Mouse (Mus musculus) C2C12 (cell line): ENCODE data around the gene Thada.

Experiments
- CEBPB ChIP-seq: IDR thresholded peaks from one replicate; pipeline ENCODE4 v1.6.1; 2011; ENCODE audit warnings: low read depth, mild to moderate bottlenecking, control low read depth, moderate library complexity
- CTCF ChIP-seq: IDR thresholded peaks from one replicate; pipeline ENCODE4 v1.5.1; 2011; ENCODE audit not compliant: control insufficient read depth, insufficient read depth, insufficient read length
- MAX ChIP-seq: IDR thresholded peaks from one replicate; pipeline ENCODE4 v1.6.1; 2011; ENCODE audit warnings: mild to moderate bottlenecking, control low read depth
- USF1 ChIP-seq: IDR thresholded peaks from one replicate; pipeline ENCODE4 v1.6.1; 2011; ENCODE audit warnings: low read depth, mild to moderate bottlenecking, control low read depth, moderate library complexity

- TF ChIP-seq MAX = no peak
- TF ChIP-seq CTCF = no peak
- TF ChIP-seq USF1 = no peak
- TF ChIP-seq CEBPB = no peak
These were observed 103.3 kb downstream of the Thada start for GRCm38 (mm10) chr17:84362581-84363286.
